Mouse (Mus musculus) megakaryocyte, embryonic 14.5 days (primary cell): ENCODE data around the gene Fam222b.

ENCODE experiments used
- FLI1 ChIP-seq: IDR thresholded peaks from 2 replicates; pipeline ENCODE4 v1.6.1; 2012; ENCODE audit warnings: low read length, inconsistent platforms, mixed read lengths
- GATA1 ChIP-seq: IDR thresholded peaks from 3 replicates; pipeline ENCODE4 v1.6.1; 2012; ENCODE audit warnings: mixed read lengths, low read length, inconsistent platforms, borderline replicate concordance

DNA sequence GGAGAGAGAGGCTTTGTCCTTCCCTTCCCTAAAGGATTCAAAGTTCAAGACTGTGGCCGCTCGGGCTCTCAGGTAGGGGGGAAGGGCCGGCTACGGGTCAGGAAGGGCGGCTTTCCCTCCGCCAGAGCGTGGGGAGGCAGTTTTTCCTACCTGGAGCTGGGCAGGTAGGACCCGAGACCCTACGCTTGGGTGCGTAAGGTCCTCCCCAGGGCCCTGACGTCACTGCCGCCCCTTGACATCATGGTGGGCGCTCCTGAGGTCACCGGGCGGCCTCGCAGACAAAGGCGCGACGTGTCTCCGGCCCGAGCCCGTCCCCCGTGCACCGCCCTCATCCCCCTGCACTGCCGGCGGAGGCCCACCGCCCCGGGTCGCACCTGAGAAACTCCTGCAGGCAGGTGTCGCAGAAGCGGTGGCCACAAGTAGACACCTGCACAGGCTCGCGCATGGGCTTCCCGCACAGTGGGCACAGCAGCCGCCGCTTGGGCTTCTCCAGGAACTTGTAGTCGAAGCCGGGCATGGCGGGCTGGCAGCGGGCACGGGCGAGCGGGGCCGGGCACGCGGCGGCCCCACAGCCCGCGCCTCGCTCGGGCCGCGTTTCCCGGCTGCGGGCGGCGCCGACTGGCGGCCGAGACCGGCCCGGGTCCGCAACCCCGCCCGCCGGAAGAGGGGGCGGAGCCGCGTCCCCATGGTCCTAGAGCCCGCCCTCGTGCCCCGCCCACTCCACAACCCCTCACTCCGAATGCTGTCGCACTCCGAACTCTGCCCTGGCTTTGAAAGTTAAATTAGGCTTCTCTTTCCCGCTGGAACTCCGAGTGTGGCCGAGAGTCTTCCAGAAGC, 70.7 kb downstream of the Fam222b start, which contains the start of gene Traf4:
- no peak for TF ChIP-seq GATA1
- no peak for TF ChIP-seq FLI1
